In genomic region chr4:132752992-132753391, GRCm38 (mm10) we compare ENCODE assay signal across 26 mouse cellular contexts. TPM values are rescaled to one million over a fixed set of nuclear protein-coding genes. Genes with fewer than 3 reads are reported as not detected.
DNase-seq lines count a peak whose midpoint lies in the region; ATAC-seq and TF ChIP-seq lines count a peak whose summit lies in the region.
"Had no signal": no experiment of that assay in that cellular context is flagged by ENCODE, and none has a peak within 500 bp of the region (broad histone marks: within the 10 kb centered on the region; RNA-seq: fewer than 3 reads in every experiment).

No protein-coding gene starts in this region.

- H3K4me1 ChIP-seq in lung, embryonic 14.5 days (ENCODE audit: insufficient read depth), result no peaks in the 10 kb centered on the region
- H3K4me1 ChIP-seq in lung, adult 2 months (ENCODE audit: control insufficient read depth, insufficient read depth, low read length), result no peaks in the 10 kb centered on the region
- H3K4me1 ChIP-seq in forebrain, embryonic 10.5 days, result peaks cover 24% of the 10 kb centered on the region
- H3K4me1 ChIP-seq: limb, embryonic 12.5 days had no signal

- H3K9ac ChIP-seq in lung, embryonic 14.5 days, result no peak overlapping the region; the same call in 1 of the 2 replicates
- H3K9ac ChIP-seq: hindbrain, embryonic 14.5 days; limb, embryonic 12.5 days; liver, embryonic 12.5 days; lung, embryonic 15.5 days had no signal

- no peak for ATAC-seq in lung, embryonic 14.5 days (ENCODE audit: insufficient read depth)
- peak; percentile 74 for ATAC-seq in granulocyte monocyte progenitor cell, adult 5-6 weeks (replicated peaks; ENCODE audit: poor library complexity, severe bottlenecking)
- ATAC-seq: forebrain, embryonic 14.5 days; intestine, embryonic 16.5 days; liver, embryonic 12.5 days had no signal

- no peaks in the 10 kb centered on the region for H3K9me3 ChIP-seq in lung, embryonic 14.5 days (ENCODE audit: low read depth, low read length)
- H3K9me3 ChIP-seq in forebrain, embryonic 10.5 days, result no peaks in the 10 kb centered on the region
- H3K9me3 ChIP-seq: heart, embryonic 10.5 days; limb, embryonic 12.5 days; liver, embryonic 12.5 days; lung, embryonic 15.5 days; midbrain, embryonic 10.5 days had no signal

- no peak for TF ChIP-seq CTCF in lung, embryonic 14.5 days (IDR thresholded peaks at IDR 0.05; ENCODE audit: low read depth)
- TF ChIP-seq CTCF in lung, adult 2 months (IDR thresholded peaks at IDR 0.05; ENCODE audit: insufficient read depth, low read length), result no peak

- H3K27ac ChIP-seq in lung, embryonic 14.5 days (ENCODE audit: low read depth), result no peak overlapping the region
- H3K27ac ChIP-seq in forebrain, embryonic 10.5 days, result no peak overlapping the region
- H3K27ac ChIP-seq: gastrocnemius, adult 2 months; heart, embryonic 10.5 days; hindbrain, embryonic 14.5 days; layer of hippocampus, adult 2 months; limb, embryonic 12.5 days; liver, embryonic 12.5 days; lung, embryonic 15.5 days; midbrain, embryonic 10.5 days had no signal

- H3K4me2 ChIP-seq in lung, embryonic 14.5 days, result no peak overlapping the region
- H3K4me2 ChIP-seq: hindbrain, embryonic 14.5 days; limb, embryonic 12.5 days; liver, embryonic 12.5 days; lung, embryonic 15.5 days had no signal

- peak; percentile 52 for DNase-seq in adrenal gland, adult 2 months
- no peak for DNase-seq in adrenal gland, postnatal 4 days (ENCODE audit: low spot score in 2 of 2)
- peak; percentile 44 for DNase-seq in lung, embryonic 14.5 days
- DNase-seq in lung, adult 2 months, result no peak
- peak; percentile 67 for DNase-seq in 416B (ENCODE audit: low read depth)
- no peak for DNase-seq in forebrain, embryonic 10.5 days (ENCODE audit: extremely low spot score, low spot score)
- no peak for DNase-seq in kidney, adult 11 months
- DNase-seq: cerebellum, adult 2 months; cerebellum, postnatal 25 days; gastrocnemius, adult 2 months; heart, postnatal 4 days; kidney, postnatal 25 days; layer of hippocampus, postnatal 36 days; retina, postnatal 1 day; right cerebral cortex, postnatal 25 days; spleen, adult 18-20 months had no signal

- 51% methylated on average over 6 of the region's 6 CpGs for WGBS in lung, embryonic 14.5 days
- WGBS in lung, adult 2 months, result 66% methylated on average over 6 of the region's 6 CpGs
- WGBS in forebrain, embryonic 10.5 days, result 79% methylated on average over 6 of the region's 6 CpGs

- peaks cover 3% of the 10 kb centered on the region; the same call in 1 of the 2 replicates for H3K27me3 ChIP-seq in lung, embryonic 14.5 days (ENCODE audit: insufficient read depth, low read length)
- H3K27me3 ChIP-seq in forebrain, embryonic 10.5 days (ENCODE audit: poor library complexity, severe bottlenecking), result peaks cover 27% of the 10 kb centered on the region

- no peak for TF ChIP-seq POLR2A in lung, adult 2 months (IDR thresholded peaks at IDR 0.05; ENCODE audit: borderline replicate concordance, extremely low read depth, low read depth, low read length)

- no peaks in the 10 kb centered on the region for H3K36me3 ChIP-seq in lung, embryonic 14.5 days (ENCODE audit: insufficient read depth)
- H3K36me3 ChIP-seq in forebrain, embryonic 10.5 days (replicated peaks), result no peaks in the 10 kb centered on the region
- H3K36me3 ChIP-seq: heart, embryonic 10.5 days; limb, embryonic 12.5 days; liver, embryonic 12.5 days; lung, embryonic 15.5 days; midbrain, embryonic 10.5 days had no signal

- no peak overlapping the region for H3K4me3 ChIP-seq in lung, embryonic 14.5 days (ENCODE audit: low read depth, low read length)
- H3K4me3 ChIP-seq in lung, adult 2 months (replicated peaks; ENCODE audit: extremely low read depth, low read depth, low read length), result no peak overlapping the region
- H3K4me3 ChIP-seq in forebrain, embryonic 10.5 days, result no peak overlapping the region
- H3K4me3 ChIP-seq: gastrocnemius, adult 2 months; heart, embryonic 10.5 days; layer of hippocampus, adult 2 months; limb, embryonic 12.5 days; liver, embryonic 12.5 days; lung, embryonic 15.5 days; midbrain, embryonic 10.5 days had no signal

RNA-seq across cellular contexts. Expression of gene Smpdl3b, which starts 4.1 kb away (rescaled TPM):
- 10 to 100 TPM in 1 of 2 experiments, 1 to 10 TPM in 1; 1.7 to 24.2 TPM for total RNA-seq in adrenal gland, adult 2 months (2021)
- 15.5 and 32.0 TPM in 2 replicates for polyA plus RNA-seq in adrenal gland, adult 2 months (2012; rRNA removed)
- 1 to 10 TPM; 2.2 to 3.0 TPM for total RNA-seq in adrenal gland, postnatal 4 days (2021)
- 7.8 and 8.4 TPM in 2 replicates for polyA plus RNA-seq in lung, embryonic 14.5 days (2014; fragmentation: Nextera tagmentation; extraction: Ambion mirVana)
- polyA plus RNA-seq in lung, adult 2 months (2012; rRNA removed), result 4.7 and 6.6 TPM in 2 replicates
- 0.47 TPM in 1 of 2 replicates, not detected in the other for total RNA-seq in granulocyte monocyte progenitor cell, adult 5-6 weeks (2014; fragmentation: Nextera tagmentation)
- 1.7 TPM in 1 of 2 replicates, not detected in the other for total RNA-seq in granulocyte monocyte progenitor cell, adult 5-6 weeks (2017)
- 4.7 and 4.9 TPM in 2 replicates for polyA plus RNA-seq in forebrain, embryonic 10.5 days (2016; fragmentation: Nextera tagmentation; extraction: Ambion mirVana)

RNA-seq across cellular contexts. Expression of gene Rpa2, which starts 15.1 kb away (rescaled TPM):
- total RNA-seq in adrenal gland, adult 2 months (2021), result 1 to 10 TPM; 6.0 to 9.5 TPM
- 6.9 and 12.5 TPM in 2 replicates for polyA plus RNA-seq in adrenal gland, adult 2 months (2012; rRNA removed)
- 10 to 100 TPM; 31.9 to 38.5 TPM for total RNA-seq in adrenal gland, postnatal 4 days (2021)
- polyA plus RNA-seq in lung, embryonic 14.5 days (2014; fragmentation: Nextera tagmentation; extraction: Ambion mirVana), result 127 and 129 TPM in 2 replicates
- 9.7 and 9.9 TPM in 2 replicates for polyA plus RNA-seq in lung, adult 2 months (2012; rRNA removed)
- 87.0 and 114 TPM in 2 replicates for total RNA-seq in granulocyte monocyte progenitor cell, adult 5-6 weeks (2014; fragmentation: Nextera tagmentation)
- 66.8 and 69.9 TPM in 2 replicates for total RNA-seq in granulocyte monocyte progenitor cell, adult 5-6 weeks (2017)
- 221 and 222 TPM in 2 replicates for polyA plus RNA-seq in forebrain, embryonic 10.5 days (2016; fragmentation: Nextera tagmentation; extraction: Ambion mirVana)

RNA-seq across cellular contexts. Expression of gene Xkr8, which starts 20.6 kb away (rescaled TPM):
- 1 to 10 TPM; 5.0 to 6.7 TPM for total RNA-seq in adrenal gland, adult 2 months (2021)
- polyA plus RNA-seq in adrenal gland, adult 2 months (2012; rRNA removed), result 7.2 and 10.0 TPM in 2 replicates
- 1 to 10 TPM; 5.4 to 7.3 TPM for total RNA-seq in adrenal gland, postnatal 4 days (2021)
- polyA plus RNA-seq in lung, embryonic 14.5 days (2014; fragmentation: Nextera tagmentation; extraction: Ambion mirVana), result 4.7 and 5.5 TPM in 2 replicates
- polyA plus RNA-seq in lung, adult 2 months (2012; rRNA removed), result 8.7 and 10.4 TPM in 2 replicates
- total RNA-seq in granulocyte monocyte progenitor cell, adult 5-6 weeks (2014; fragmentation: Nextera tagmentation), result 2.9 and 4.4 TPM in 2 replicates
- total RNA-seq in granulocyte monocyte progenitor cell, adult 5-6 weeks (2017), result 5.1 and 15.0 TPM in 2 replicates
- polyA plus RNA-seq in forebrain, embryonic 10.5 days (2016; fragmentation: Nextera tagmentation; extraction: Ambion mirVana), result 4.4 and 5.0 TPM in 2 replicates

RNA-seq across cellular contexts. Expression of gene Themis2, which starts 43.2 kb away (rescaled TPM):
- 1 to 10 TPM; 1.6 to 3.0 TPM for total RNA-seq in adrenal gland, adult 2 months (2021)
- 4.2 and 4.3 TPM in 2 replicates for polyA plus RNA-seq in adrenal gland, adult 2 months (2012; rRNA removed)
- 1 to 10 TPM; 2.6 to 2.8 TPM for total RNA-seq in adrenal gland, postnatal 4 days (2021)
- polyA plus RNA-seq in lung, embryonic 14.5 days (2014; fragmentation: Nextera tagmentation; extraction: Ambion mirVana), result 1.4 and 1.8 TPM in 2 replicates
- 13.6 and 16.5 TPM in 2 replicates for polyA plus RNA-seq in lung, adult 2 months (2012; rRNA removed)
- 43.6 and 56.7 TPM in 2 replicates for total RNA-seq in granulocyte monocyte progenitor cell, adult 5-6 weeks (2014; fragmentation: Nextera tagmentation)
- 18.4 and 18.7 TPM in 2 replicates for total RNA-seq in granulocyte monocyte progenitor cell, adult 5-6 weeks (2017)
- 0.89 and 0.93 TPM in 2 replicates for polyA plus RNA-seq in forebrain, embryonic 10.5 days (2016; fragmentation: Nextera tagmentation; extraction: Ambion mirVana)

Comparison
In these comparisons a context has a peak if more than half of its experiments do, and no peak if none do; other contexts are left out.
1. DNase-seq: peak in adrenal gland, adult 2 months (single experiment), lung, embryonic 14.5 days (single experiment) and 416B (single experiment); none in adrenal gland, postnatal 4 days (0 of 2), lung, adult 2 months (single experiment), forebrain, embryonic 10.5 days (single experiment) and kidney, adult 11 months (single experiment).